Mouse (Mus musculus): ENCODE results near the gene Arhgef18.

Gene Arhgef18

DNA sequence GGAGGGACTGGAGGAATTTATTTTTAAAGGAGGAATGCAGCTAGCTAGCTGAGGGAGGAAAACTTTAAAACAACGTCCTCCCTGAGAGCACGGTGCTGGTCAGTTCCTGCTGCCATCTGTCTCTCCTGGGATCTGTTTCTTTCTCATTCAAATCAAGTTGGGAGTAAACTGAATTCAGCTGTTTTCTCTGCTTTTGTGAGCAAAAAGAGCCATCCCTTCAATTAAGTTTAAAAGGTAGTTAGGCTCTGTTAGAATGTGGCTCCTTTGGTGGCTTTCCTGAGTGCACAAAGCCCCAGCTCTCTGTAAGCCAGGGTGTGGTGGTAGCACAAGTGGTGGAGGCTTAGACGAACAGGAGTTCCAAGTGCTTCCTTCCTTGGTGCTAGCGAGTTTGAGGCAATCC lies 2.4 kb downstream of the Arhgef18 start:
- DNase-seq (ENCODE audit: low spot score in 2 of 2), result no peak

DNA sequence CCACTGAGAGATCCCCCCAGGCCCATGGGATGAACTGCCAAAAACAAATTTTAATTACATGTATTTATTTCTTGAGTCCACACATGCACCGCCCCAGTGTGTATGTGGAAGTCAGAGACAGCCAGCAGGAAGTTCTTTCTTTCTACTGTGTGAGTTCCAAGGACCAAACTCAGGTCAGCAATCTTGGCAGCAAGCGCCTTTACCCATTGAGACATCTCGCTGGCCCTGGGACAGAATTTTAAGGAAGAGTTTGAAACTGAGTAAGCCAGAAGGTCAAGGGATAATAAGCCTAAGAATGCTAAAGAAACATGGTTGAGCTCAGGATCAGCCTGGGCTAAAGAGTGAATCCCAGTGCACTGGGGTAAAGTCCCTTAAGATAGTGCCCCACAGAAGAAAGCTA lies 4.8 kb downstream of the Arhgef18 start:
- no peak for DNase-seq (ENCODE audit: low spot score in 2 of 2)

DNA sequence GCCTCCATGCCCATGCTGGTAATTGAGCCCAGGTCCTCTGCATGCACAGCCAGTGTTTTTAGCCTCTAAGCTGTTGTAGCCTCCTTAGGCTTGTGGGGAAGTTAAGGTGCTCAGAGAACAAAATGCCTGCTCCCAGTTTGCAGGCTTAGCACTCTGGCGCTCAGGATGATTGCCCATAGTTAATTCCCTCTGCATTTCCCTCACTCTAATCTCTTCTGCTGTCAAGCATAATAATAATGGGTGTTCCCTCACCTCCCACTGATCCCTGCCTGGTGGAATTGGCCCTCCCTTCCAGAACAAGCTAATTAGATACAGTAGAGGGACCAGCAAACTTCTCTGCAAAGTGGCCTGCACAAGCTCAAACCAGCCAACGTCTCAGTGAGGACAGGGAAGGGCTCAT lies 7.7 kb downstream of the Arhgef18 start:
- no peak for DNase-seq (ENCODE audit: low spot score in 2 of 2)

DNA sequence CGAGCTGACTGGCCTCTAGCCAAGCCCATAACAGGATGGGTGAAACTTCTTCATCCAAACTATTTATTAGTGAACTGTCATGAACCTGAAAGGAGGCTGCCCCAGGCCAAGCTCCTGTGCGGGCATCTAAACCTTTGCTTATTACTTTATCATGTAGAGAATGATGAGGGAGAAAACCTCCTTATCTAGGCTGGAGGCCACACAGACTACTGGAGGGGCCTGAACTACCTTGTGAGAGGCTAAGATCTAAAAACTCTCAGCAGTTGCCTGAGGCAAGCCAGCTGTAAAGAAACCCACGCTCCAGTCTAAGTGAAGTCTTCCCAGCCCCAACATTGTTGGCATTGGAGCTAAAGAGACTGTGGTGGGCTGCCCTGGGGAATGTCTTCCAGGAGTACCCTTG lies 14.6 kb downstream of the Arhgef18 start:
- no peak for DNase-seq (ENCODE audit: low spot score in 2 of 2)

DNA sequence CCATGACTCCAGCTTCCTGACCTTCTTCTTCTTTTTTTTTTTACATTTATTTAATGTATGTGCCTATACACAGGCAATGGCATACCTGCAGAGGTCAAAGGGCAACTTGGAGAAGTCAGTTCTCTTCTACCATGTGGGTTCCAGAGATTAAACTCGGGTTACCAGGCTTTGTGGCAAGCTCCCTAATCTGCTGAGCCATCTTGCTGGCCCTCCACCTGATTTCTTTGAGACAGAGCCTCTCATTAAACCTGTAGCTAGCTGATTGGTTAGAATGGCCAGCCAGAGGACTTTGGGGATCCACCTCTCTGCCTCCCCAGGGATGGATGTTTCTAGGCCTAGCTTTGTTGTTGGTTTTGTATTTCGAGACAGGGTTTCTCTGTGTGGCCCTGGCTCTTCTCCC lies 18.3 kb downstream of the Arhgef18 start:
- DNase-seq (ENCODE audit: low spot score in 2 of 2), result no peak

DNA sequence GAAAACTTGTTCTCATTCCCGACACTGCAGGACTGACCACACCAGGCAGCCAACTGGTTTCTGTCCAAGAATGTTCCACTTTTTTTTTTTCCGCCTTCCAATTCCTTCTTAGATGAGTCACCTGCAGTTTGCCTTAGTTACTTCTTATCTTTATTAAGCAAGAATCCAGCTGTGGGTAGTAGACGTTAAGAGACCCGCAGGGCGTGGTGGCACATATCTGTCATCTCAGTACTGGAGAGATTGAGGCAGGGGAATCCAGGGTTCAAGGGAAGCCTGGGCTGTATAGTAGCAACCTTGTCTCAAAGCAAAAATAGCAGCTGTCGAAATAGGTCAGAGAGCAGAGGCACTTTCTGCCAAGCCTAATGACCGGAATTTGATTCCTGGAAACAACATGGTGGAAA lies 19.1 kb downstream of the Arhgef18 start:
- DNase-seq (ENCODE audit: low spot score in 2 of 2), result no peak

DNA sequence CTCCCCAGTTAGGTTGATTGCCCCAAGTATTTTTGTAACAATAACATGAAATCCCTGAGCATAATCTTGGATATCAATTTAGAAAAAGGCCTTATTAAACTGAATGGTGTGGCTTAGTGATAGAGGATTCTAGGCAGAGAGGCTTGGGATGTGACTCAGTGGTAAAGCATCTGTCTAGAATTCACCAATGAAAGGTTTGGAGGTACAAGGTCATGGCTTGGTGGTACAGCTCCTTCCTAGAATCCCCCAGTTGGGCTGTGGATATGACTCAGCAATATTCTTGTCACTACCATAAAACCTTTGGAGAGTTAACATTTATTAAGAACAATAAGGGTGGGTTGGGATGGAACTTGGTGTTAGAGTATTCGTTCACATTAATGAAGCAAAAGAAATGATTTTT lies 20.0 kb downstream of the Arhgef18 start:
- DNase-seq (ENCODE audit: low spot score in 2 of 2), result no peak

DNA sequence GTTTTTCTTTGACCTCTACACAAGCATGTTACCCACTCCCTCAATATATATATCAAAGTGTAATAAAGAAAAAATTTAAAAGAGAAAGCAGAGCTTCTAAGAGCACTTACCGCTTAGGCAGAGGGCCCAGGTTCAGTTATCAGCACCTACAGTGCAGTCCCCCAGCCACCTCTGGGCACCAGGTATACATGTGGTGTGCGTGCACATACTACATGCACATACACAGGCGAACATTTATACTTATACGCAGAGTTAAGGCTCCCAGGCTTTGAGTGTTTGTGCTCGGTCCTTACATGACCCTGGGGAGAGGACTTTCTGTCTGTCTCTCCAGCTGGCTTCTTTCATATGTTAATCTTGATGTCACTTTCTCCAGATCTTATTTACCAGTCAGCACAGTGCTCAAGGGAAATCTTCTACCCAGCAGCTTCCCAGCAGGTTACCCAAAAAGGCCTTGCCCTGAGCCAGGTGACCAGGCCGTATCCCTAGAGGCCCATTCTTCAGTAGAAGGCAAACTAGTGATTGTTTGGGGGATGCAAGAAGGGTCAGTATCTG lies 21.9 kb downstream of the Arhgef18 start:
- no peak for DNase-seq (ENCODE audit: low spot score in 2 of 2)

DNA sequence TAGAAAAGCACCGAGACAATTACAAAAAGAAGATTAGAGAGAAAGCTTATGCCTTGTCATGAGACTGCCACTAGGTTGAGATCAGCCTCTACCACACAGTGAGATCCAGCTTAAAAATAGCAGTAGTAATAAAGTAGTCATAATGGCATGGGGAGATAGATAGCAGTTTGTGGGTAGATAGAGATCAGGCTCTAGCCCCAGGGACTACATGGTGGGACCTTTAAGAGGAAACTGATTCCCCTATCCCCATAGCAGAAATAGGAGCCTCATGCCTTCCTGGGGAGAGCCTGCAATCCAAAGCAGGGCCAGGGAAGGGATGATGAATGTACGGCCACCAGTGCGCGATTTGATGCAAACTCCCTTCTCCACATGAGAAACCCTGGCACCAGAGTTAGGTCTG lies 22.5 kb downstream of the Arhgef18 start:
- no peak for DNase-seq (ENCODE audit: low spot score in 2 of 2)

DNA sequence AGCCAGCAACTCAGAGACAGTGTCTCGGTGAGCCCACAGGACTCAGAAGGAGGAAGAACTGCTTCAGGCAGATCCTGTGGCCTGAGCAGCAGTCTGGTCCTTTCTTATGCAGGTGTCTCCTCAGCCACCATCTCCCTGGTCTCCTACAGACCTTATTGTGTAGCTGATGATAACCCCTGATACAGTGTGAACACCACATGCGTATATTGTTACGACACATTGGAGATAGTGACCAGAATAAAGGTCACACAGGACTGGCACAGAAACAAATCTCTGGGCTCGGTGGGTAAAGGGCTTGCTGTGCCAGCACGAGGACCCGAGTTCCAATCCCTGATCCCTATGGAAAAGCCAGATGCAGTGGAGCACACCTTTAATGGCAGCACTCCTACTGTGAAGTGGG lies 22.9 kb downstream of the Arhgef18 start:
- no peak for DNase-seq (ENCODE audit: low spot score in 2 of 2)

DNA sequence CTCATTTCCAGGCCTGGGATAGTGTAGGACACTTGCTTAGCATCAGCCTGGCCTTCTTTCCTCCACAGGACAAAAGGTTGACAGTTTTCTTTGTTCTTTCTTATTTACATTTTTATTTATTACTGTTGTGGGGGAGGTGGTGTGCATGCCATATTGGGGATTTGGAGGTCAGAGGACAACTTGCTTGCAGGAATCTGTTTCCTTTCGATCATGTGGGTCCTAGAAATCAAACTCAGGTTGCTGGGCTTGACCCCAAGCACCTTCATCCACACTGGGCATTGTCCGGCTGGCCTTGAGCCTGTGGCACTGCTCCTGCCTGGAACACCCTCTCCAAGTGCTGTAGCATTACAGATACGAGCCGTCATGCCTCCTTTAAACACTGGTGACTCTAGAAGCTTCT lies 24.0 kb downstream of the Arhgef18 start:
- no peak for DNase-seq (ENCODE audit: low spot score in 2 of 2)

DNA sequence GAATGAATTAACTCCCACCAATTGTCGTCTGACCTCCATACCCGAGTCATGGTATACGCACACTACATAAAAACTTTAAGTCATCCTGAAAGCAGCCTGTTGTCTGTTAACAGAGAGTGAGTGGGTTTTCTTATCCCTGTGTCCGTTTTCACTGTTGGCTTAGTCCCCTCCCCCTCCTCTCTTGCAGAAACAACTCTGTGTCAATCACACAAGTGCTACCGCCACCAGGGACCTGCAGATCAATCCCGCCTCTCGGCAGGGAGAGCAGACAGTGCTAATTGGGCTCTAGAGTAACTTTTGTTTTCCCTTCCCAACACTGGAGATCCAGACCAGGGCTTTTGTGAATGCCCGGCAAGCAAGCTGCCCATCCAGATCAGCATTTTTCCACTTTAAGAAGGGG lies 24.6 kb downstream of the Arhgef18 start:
- no peak for DNase-seq (ENCODE audit: low spot score in 2 of 2)

DNA sequence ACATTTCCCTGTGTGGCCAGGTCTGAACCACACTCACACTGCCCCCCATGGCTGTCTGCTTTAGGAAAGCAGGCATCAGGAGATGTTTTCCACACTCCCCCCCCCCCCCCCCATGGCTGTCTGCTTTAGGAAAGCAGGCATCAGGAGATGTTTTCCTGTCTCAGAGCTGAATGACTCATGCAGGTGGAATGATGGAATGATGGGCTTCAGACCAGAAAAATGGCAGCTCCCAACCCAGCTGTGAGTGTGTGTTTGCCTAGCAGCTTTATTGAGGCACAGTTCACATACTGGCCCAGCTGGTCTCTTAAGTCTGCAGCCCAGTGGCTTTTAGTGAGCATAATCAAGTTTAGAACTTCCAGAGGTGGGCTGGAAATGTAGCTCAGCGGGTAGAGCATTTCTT lies 25.3 kb downstream of the Arhgef18 start:
- DNase-seq (ENCODE audit: low spot score in 2 of 2), result no peak

DNA sequence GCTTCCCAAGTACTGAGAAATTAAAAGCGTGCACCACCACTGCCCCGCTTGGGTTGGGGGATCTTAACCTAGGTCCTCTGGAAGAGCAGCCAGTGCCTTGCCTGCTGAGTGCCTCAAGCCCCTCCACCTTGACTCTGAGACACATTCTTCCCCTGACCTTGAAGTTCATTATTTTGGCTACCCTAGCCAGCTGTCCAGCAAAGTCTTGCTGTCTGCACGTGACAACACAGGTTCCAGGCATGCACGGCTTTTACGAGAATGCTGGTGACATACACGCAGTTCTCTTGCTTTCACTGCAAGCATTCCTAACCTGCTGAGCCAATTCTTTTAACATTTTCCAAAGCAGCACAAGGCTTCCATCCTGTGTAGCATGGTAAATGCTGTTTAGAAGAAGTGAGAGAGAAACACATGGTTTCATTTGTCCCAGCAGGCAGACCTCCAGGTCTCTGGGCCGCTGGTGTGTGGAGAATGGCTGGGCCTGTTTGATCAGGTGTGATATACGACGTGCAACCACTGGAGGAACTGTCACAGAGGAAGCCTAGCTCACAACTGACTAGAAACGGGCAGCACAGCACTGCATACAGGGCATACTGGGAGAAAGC lies 27.4 kb downstream of the Arhgef18 start:
- no peak for DNase-seq (ENCODE audit: low spot score in 2 of 2)

DNA sequence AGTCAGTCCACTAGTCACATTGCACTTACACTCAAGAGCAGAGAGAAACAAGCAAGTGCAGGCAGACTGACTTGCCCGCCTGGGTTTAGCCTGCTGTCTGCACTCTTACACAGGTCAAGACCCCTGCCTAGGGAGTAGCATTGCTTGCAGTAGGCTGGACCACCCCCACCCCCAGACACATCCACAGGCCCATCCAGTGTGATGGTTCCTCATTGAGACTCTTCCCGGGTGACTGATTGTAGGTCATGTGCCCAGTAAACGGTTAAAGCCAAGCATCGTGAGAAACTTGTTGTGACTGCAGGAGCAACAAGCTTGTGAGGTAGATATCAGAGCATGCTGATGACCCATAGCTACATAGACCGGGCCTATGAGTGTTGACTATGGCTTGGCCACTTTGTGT lies 28.7 kb downstream of the Arhgef18 start:
- no peak for DNase-seq (ENCODE audit: low spot score in 2 of 2)

DNA sequence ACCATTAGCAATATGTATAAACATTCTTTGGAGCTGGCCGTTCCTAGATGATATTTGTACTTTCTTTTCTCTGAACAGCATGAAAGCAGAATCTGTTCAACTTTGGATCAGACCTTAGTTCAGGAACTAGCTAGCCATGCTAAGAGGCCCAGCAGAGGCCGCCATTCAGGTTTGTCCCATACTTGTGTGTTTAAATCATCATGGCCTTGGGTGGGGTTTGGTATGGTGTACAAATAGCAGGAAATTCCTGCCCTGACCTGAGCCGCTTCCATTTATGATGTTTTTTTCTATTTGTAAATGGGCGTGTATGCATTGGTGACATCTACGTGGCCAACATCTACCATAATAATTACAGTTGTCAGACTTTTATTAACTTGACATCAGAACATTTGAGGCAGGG lies 32.4 kb downstream of the Arhgef18 start:
- DNase-seq (ENCODE audit: low spot score in 2 of 2), result no peak

DNA sequence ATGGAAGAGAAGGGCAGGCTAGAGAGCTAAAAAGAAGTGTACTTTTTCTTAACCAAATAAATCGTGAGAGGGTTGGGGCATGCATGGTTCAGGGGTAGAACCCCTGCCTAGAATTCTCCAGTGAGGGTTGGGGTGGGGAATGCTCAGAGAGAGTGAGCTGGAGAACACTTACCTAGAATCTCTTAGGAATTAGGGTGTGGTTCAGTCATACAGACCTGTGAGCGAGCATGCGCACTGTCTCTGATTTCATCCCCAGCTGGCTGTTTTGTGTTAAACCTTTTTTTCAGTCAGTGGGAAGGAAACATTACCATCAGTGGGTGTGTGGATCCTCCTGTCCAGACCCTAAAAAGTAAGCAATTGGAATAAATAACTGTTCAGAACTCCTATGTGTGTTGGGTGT lies 33.4 kb downstream of the Arhgef18 start:
- DNase-seq (ENCODE audit: low spot score in 2 of 2), result no peak

DNA sequence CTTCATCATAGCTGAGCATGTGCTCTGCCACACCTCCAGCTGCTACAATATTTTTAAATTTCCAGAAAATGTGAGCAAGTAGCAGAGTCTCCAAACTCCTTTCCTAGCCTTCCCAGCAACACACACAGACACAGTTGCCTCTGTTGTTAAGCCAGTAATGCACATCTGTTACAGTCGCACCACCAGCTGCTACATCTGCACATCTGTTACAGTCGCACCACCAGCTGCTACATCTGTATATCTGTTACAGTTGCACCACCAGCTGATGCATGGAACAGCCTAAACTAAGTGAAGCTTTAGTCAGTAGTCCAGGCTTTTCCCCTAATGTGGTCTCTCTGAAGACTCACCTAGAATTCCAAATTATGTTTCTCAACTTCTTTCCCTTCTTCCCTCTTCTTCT lies 35.6 kb downstream of the Arhgef18 start:
- DNase-seq (ENCODE audit: low spot score in 2 of 2), result no peak

DNA sequence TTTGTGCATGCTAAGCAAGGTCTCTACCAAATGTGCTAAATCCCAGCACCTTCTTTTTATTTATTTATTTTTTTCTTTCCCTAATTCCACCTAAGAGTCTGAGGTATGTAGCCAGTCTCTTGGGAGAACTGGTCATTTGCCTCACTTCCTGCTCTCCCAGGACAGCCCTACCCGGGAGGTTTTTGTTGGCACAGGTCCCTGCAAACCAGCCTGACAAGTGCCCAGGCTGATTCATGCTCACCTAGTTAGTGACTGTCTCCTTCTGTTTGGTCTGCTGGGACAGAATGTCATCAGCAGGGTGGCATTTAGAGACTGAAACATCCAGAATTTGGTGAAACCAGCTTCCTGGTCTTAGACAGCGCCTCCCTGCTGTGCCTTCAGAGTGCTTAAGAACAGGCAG lies 37.2 kb downstream of the Arhgef18 start:
- DNase-seq (ENCODE audit: low spot score in 2 of 2), result peak in 1 of 2 experiments; percentile 62

DNA sequence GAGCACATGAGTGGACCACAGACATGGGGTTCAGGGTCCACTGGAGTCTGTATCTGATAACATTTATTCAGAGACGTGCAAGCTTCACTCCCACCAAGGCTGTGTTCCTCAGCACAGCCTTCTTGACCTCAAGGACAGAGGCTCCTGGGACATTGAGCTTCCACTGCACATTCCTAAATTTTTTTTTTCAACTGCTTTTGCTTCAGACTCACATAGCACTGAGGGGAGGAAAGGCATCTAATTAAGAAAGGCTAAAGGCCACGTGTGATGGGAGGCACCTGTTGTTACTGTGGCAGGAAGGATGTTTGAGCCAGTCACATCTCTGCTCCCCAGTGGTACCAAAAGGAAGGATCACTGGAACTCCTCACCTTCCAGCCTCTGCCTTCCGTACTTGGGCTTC lies 38.3 kb downstream of the Arhgef18 start:
- no peak for DNase-seq (ENCODE audit: low spot score in 2 of 2)

DNA sequence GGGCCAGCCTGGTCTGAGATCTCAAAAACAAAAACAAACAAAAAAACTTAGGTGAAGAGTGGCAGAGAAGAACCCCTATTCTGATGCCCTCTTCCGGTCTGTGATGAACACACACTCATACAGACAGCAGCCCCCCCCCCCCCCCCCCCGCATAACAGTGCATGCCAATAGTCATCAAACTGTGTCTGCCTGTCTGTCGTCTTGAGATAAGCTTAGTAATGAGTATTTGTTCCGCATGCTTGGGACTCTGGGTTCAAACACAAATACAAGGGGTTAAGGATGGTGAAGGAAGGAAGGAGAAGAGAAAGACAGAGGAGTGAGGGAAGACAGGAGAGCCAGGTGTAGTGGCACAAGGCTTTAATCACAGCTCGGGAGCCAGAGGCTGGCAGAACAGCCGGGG lies 43.7 kb downstream of the Arhgef18 start:
- no peak for DNase-seq (ENCODE audit: low spot score in 2 of 2)

DNA sequence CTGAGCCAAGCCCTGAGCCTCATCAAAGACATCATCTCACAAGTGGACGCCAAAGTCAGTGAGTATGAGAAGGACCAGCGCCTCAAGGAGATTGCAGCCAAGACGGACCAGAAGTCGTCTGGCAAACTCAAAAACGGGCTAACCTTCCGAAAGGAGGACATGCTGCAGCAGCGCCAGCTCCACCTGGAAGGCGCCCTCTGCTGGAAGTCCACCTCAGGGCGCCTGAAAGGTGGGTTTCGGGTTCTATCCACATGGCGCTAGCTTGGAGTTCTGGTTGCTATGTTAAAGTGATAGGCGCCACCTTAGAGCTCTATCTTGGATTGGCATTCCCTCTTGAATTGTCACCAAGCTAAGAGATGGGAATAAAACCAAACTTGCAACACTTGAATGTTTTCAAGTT lies 46.7 kb downstream of the Arhgef18 start:
- DNase-seq (ENCODE audit: low spot score in 2 of 2), result no peak

DNA sequence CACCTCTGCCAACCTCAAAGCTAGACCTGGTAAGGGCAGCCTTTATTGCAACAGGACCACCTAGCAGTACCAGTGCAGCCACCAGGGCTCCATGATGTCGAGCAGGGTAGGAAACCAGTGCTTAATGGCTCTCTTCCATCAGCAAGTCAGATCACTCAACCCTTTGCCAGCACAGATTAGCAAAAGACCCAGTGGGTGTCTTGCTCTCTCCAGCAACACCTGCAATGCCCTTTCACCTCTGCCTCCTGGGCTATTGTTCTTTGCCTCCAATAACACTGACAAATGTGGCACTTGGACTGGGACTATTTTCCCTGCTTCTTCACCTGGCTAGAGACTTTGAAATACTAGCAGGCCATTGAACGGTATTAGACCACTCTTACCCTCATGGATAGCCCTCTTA lies 56.4 kb downstream of the Arhgef18 start:
- DNase-seq (ENCODE audit: low spot score in 2 of 2), result no peak

DNA sequence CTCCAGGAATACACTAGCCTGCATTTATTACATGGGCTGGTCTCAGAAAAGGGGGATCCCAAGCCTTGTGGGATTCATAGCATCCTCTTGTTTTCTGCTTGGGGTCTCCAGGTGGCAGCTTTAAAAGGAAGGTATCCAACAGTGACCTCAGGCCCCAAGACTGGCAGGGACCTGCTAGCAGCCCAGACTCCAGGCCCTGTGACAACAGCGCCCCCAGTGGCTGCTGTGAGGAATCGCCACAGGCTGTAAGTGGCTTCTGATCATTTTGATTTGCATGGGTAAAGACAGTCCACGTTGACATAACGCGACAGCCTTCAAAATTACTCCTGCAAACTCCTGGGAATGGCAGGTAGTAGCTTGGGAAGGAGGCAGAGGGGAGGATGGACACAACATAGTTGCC lies 57.9 kb downstream of the Arhgef18 start:
- DNase-seq (ENCODE audit: low spot score in 2 of 2), result peak in 1 of 2 experiments; percentile 71
